Mouse (Mus musculus): ENCODE results near the gene Stx17. TPM values are rescaled to one million over a fixed set of nuclear protein-coding genes. Genes with fewer than 3 reads are reported as not detected.

The Stx17 gene
- polyA plus RNA-seq, 1 experiment, result 7.5 TPM

GRCm38 (mm10) chr4:48107086-48107485 lies 17.6 kb upstream of the Stx17 start:
- Histone ChIP-seq H3K36me3 (ENCODE audit: control insufficient read depth, insufficient read depth, low read length, poor library complexity, severe bottlenecking) (no peaks in the 10 kb centered on the region), H3K4me3 (ENCODE audit: low read depth, low read length) (no peak overlapping the region), H3K9me3 (replicated peaks; ENCODE audit: control insufficient read depth, insufficient read depth, low read length, poor library complexity, severe bottlenecking) (no peaks in the 10 kb centered on the region), H3K27me3 (ENCODE audit: control insufficient read depth, insufficient read depth, low read length, poor library complexity, severe bottlenecking) (no peaks in the 10 kb centered on the region), H3K4me1 (ENCODE audit: control insufficient read depth, insufficient read depth, low read length) (no peaks in the 10 kb centered on the region), H3K27ac (ENCODE audit: insufficient read depth, low read length) (no peak overlapping the region), H3K9ac (ENCODE audit: low read depth, poor library complexity, severe bottlenecking) (no peak overlapping the region)
- TF ChIP-seq POLR2A (IDR thresholded peaks at IDR 0.05; ENCODE audit: insufficient read depth, low read length) (no peak), EP300 (IDR thresholded peaks at IDR 0.05; ENCODE audit: insufficient read depth, low read depth, low read length) (no peak), CTCF (IDR thresholded peaks at IDR 0.05; ENCODE audit: low read depth, low read length) (no peak)

- Histone ChIP-seq H3K9me3 (replicated peaks; ENCODE audit: control insufficient read depth, insufficient read depth, low read length, poor library complexity, severe bottlenecking) (no peaks in the 10 kb centered on the region), H3K36me3 (ENCODE audit: control insufficient read depth, insufficient read depth, low read length, poor library complexity, severe bottlenecking) (no peaks in the 10 kb centered on the region), H3K4me1 (ENCODE audit: control insufficient read depth, insufficient read depth, low read length) (no peaks in the 10 kb centered on the region), H3K27ac (ENCODE audit: insufficient read depth, low read length) (no peak overlapping the region), H3K4me3 (ENCODE audit: low read depth, low read length) (no peak overlapping the region), H3K9ac (ENCODE audit: low read depth, poor library complexity, severe bottlenecking) (no peak overlapping the region), H3K27me3 (ENCODE audit: control insufficient read depth, insufficient read depth, low read length, poor library complexity, severe bottlenecking) (no peaks in the 10 kb centered on the region)
- TF ChIP-seq EP300 (IDR thresholded peaks at IDR 0.05; ENCODE audit: insufficient read depth, low read depth, low read length) (no peak), CTCF (IDR thresholded peaks at IDR 0.05; ENCODE audit: low read depth, low read length) (no peak), POLR2A (IDR thresholded peaks at IDR 0.05; ENCODE audit: insufficient read depth, low read length) (no peak)
These were observed 16.1 kb upstream of the Stx17 start for GRCm38 (mm10) chr4:48108591-48108990.

GRCm38 (mm10) chr4:48110331-48110730 lies 14.4 kb upstream of the Stx17 start:
- TF ChIP-seq EP300 (IDR thresholded peaks at IDR 0.05; ENCODE audit: insufficient read depth, low read depth, low read length) (no peak), POLR2A (IDR thresholded peaks at IDR 0.05; ENCODE audit: insufficient read depth, low read length) (no peak), CTCF (IDR thresholded peaks at IDR 0.05; ENCODE audit: low read depth, low read length) (no peak)
- Histone ChIP-seq H3K27ac (ENCODE audit: insufficient read depth, low read length) (no peak overlapping the region), H3K36me3 (ENCODE audit: control insufficient read depth, insufficient read depth, low read length, poor library complexity, severe bottlenecking) (no peaks in the 10 kb centered on the region), H3K9ac (ENCODE audit: low read depth, poor library complexity, severe bottlenecking) (no peak overlapping the region), H3K4me1 (ENCODE audit: control insufficient read depth, insufficient read depth, low read length) (no peaks in the 10 kb centered on the region), H3K27me3 (ENCODE audit: control insufficient read depth, insufficient read depth, low read length, poor library complexity, severe bottlenecking) (no peaks in the 10 kb centered on the region), H3K9me3 (replicated peaks; ENCODE audit: control insufficient read depth, insufficient read depth, low read length, poor library complexity, severe bottlenecking) (no peaks in the 10 kb centered on the region), H3K4me3 (ENCODE audit: low read depth, low read length) (no peak overlapping the region)

GRCm38 (mm10) chr4:48116191-48116590 lies 8.5 kb upstream of the Stx17 start:
- no peaks in the 10 kb centered on the region for H3K9me3 ChIP-seq (replicated peaks; ENCODE audit: control insufficient read depth, insufficient read depth, low read length, poor library complexity, severe bottlenecking)
- TF ChIP-seq EP300 (IDR thresholded peaks at IDR 0.05; ENCODE audit: insufficient read depth, low read depth, low read length), result no peak
- peak; percentile 46 for TF ChIP-seq CTCF (IDR thresholded peaks at IDR 0.05; ENCODE audit: low read depth, low read length)
- TF ChIP-seq POLR2A (IDR thresholded peaks at IDR 0.05; ENCODE audit: insufficient read depth, low read length), result no peak
- no peak overlapping the region for H3K4me3 ChIP-seq (ENCODE audit: low read depth, low read length)
- no peaks in the 10 kb centered on the region for H3K27me3 ChIP-seq (ENCODE audit: control insufficient read depth, insufficient read depth, low read length, poor library complexity, severe bottlenecking)
- no peak overlapping the region for H3K9ac ChIP-seq (ENCODE audit: low read depth, poor library complexity, severe bottlenecking)
- no peaks in the 10 kb centered on the region for H3K36me3 ChIP-seq (ENCODE audit: control insufficient read depth, insufficient read depth, low read length, poor library complexity, severe bottlenecking)
- no peak overlapping the region for H3K27ac ChIP-seq (ENCODE audit: insufficient read depth, low read length)
- no peaks in the 10 kb centered on the region for H3K4me1 ChIP-seq (ENCODE audit: control insufficient read depth, insufficient read depth, low read length)

GRCm38 (mm10) chr4:48124416-48124772 lies 321 bp upstream of the Stx17 start:
- Histone ChIP-seq H3K27ac (ENCODE audit: insufficient read depth, low read length) (no peak overlapping the region), H3K36me3 (ENCODE audit: control insufficient read depth, insufficient read depth, low read length, poor library complexity, severe bottlenecking) (no peaks in the 10 kb centered on the region)
- no peak for TF ChIP-seq EP300 (IDR thresholded peaks at IDR 0.05; ENCODE audit: insufficient read depth, low read depth, low read length)

GRCm38 (mm10) chr4:48130314-48130713 lies 5.6 kb downstream of the Stx17 start:
- Histone ChIP-seq H3K9me3 (replicated peaks; ENCODE audit: control insufficient read depth, insufficient read depth, low read length, poor library complexity, severe bottlenecking) (no peaks in the 10 kb centered on the region), H3K27me3 (ENCODE audit: control insufficient read depth, insufficient read depth, low read length, poor library complexity, severe bottlenecking) (peaks cover 3% of the 10 kb centered on the region), H3K27ac (ENCODE audit: insufficient read depth, low read length) (no peak overlapping the region), H3K4me3 (ENCODE audit: low read depth, low read length) (no peak overlapping the region), H3K4me1 (ENCODE audit: control insufficient read depth, insufficient read depth, low read length) (no peaks in the 10 kb centered on the region), H3K9ac (ENCODE audit: low read depth, poor library complexity, severe bottlenecking) (no peak overlapping the region), H3K36me3 (ENCODE audit: control insufficient read depth, insufficient read depth, low read length, poor library complexity, severe bottlenecking) (no peaks in the 10 kb centered on the region)
- TF ChIP-seq POLR2A (IDR thresholded peaks at IDR 0.05; ENCODE audit: insufficient read depth, low read length) (no peak), CTCF (IDR thresholded peaks at IDR 0.05; ENCODE audit: low read depth, low read length) (no peak), EP300 (IDR thresholded peaks at IDR 0.05; ENCODE audit: insufficient read depth, low read depth, low read length) (no peak)

More at GRCm38 (mm10) chr4:48124416-48124772, 321 bp upstream of the Stx17 start:
- H3K4me3 ChIP-seq (ENCODE audit: low read depth, low read length), result no peak overlapping the region
- peaks cover 5% of the 10 kb centered on the region for H3K27me3 ChIP-seq (ENCODE audit: control insufficient read depth, insufficient read depth, low read length, poor library complexity, severe bottlenecking)
- H3K9ac ChIP-seq (ENCODE audit: low read depth, poor library complexity, severe bottlenecking), result no peak overlapping the region
- no peaks in the 10 kb centered on the region for H3K9me3 ChIP-seq (replicated peaks; ENCODE audit: control insufficient read depth, insufficient read depth, low read length, poor library complexity, severe bottlenecking)
- H3K4me1 ChIP-seq (ENCODE audit: control insufficient read depth, insufficient read depth, low read length), result no peaks in the 10 kb centered on the region
